Mouse (Mus musculus): ENCODE data around the gene Islr2.

DNA sequence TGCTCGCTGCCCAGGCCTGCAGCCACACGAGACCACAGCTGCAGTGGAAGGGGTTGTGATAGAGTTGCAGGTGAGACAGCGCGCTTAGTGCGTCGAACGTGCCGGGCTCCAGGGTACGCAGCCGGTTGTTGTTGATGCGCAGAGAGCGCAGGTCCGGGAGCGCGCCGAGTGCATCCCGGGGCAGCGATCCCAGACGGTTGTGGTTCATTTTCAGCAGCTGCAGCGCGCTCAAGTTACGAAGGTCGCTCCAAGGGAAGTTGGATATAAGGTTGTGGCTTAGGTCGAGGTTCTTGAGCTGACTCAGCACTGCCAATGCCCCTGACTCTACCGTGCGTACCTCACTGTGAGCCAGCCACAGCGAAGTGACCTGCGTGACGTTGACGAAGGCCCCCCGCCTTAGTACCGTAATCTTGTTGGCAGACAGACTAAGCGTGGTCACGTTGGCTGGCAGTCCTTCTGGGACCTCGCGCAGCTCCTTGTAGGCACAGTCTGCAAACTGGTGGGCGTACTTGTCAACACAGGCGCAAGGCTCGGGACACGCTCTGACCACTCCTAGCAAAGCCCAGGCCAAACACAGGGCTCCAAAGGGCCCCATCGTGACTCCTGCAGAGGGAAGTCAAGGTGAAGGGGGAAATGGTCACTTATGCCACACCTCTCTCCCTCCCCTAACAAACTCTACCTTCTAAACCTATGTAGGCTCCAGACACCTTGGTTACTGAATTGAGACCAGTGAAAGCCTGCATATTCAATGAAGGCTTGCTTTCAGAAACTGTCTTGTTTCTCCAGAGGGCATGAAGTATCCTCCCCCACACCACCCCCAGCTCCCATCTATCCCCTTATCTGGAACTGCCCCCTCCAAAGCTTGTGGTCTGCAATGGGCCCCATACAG is 4.5 kb downstream of the Islr2 start:
- TF ChIP-seq POLR2A (IDR thresholded peaks at IDR 0.05; ENCODE audit: borderline replicate concordance, control insufficient read depth, low read depth, low read length) (no peak), CTCF (IDR thresholded peaks at IDR 0.05; ENCODE audit: control insufficient read depth, insufficient read depth, low read length) (no peak)
